Mouse (Mus musculus): Measurements from ENCODE around the gene Ccnj.

DNA sequence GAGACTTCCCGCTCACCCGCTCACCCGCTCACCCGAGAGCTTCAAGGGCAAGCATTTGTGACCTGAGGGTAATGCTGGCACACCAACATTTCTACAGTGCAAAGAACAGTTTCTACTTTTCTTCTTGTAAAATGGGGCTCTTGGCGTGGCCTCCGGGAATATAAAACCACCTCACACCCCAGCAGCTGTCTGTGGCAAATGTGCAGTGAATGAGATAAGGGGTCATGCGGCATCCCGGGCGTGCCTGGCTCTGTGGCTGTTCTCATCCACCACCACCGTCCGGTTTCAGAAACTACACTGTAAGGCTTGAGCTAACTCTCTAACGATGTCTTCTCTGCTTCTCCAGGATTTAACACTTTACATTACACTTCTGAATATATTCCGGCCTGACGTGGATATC is 17.7 kb upstream of the Ccnj start:
- TF ChIP-seq CTCF (IDR thresholded peaks at IDR 0.05; ENCODE audit: low read depth) (no peak), EP300 (IDR thresholded peaks at IDR 0.05; ENCODE audit: low read depth) (no peak)
